Mouse (Mus musculus): ENCODE measurements around the gene Gale. TPM values are rescaled to one million over a fixed set of nuclear protein-coding genes. Genes with fewer than 3 reads are reported as not detected.

Gene Gale
- polyA plus RNA-seq, 1 experiment from 2014 or later = 50.1 TPM

DNA sequence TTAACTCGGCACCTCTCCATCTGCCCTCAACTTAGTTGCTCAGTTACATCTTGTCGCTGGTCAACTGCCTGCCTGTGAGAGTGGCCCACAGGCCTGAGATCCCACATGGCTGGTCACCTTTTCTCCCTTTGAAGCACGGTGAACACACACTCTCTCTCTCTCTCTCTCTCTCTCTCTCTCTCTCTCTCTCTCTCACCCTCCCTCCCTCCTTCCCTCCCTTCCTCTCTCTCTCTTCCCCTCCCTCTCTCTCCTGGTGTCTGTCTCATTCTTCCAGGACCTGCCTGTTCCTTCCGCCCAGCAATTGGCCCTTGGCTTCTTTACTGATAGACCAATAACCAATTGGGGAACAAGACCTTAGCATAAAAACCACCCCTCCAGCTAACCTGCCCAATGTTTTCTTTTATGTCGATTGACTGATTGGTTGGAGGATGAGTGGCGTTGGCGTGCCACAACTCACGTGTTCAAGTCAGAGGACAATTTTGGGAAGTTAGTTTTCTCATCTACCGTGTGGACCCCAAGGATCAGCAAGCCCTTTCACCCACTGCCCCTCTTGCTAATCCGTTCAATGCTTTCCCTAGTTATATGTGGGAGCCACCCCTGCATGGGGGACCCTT, 37.2 kb upstream of the Gale start:
- H3K4me3 ChIP-seq (ENCODE audit: low read length) = no peak overlapping the region
- peaks cover 8% of the 10 kb centered on the region; the same call in 1 of the 2 replicates for H3K36me3 ChIP-seq (ENCODE audit: control insufficient read depth, insufficient read depth, low read length)
- no peaks in the 10 kb centered on the region for H3K9me3 ChIP-seq (ENCODE audit: control insufficient read depth, low read length)
- H3K4me2 ChIP-seq (ENCODE audit: low read length) = no peak overlapping the region
- WGBS = 90% methylated on average over 10 of the region's 10 CpGs
- H3K4me1 ChIP-seq (ENCODE audit: control insufficient read depth, insufficient read depth, low read depth, low read length) = peaks cover 7% of the 10 kb centered on the region
- no peak for ATAC-seq
- H3K9ac ChIP-seq (ENCODE audit: low read depth, low read length) = no peak overlapping the region
- no peak overlapping the region for H3K27ac ChIP-seq (ENCODE audit: low read depth, low read length)
- no peaks in the 10 kb centered on the region for H3K27me3 ChIP-seq (replicated peaks; ENCODE audit: control insufficient read depth, insufficient read depth, low read length)

- Histone ChIP-seq H3K4me3 (ENCODE audit: low read length) (no peak overlapping the region), H3K4me2 (ENCODE audit: low read length) (no peak overlapping the region), H3K9me3 (ENCODE audit: control insufficient read depth, low read length) (no peaks in the 10 kb centered on the region), H3K36me3 (ENCODE audit: control insufficient read depth, insufficient read depth, low read length) (peaks cover 8% of the 10 kb centered on the region; the same call in 1 of the 2 replicates), H3K27me3 (replicated peaks; ENCODE audit: control insufficient read depth, insufficient read depth, low read length) (no peaks in the 10 kb centered on the region), H3K9ac (ENCODE audit: low read depth, low read length) (no peak overlapping the region), H3K27ac (ENCODE audit: low read depth, low read length) (no peak overlapping the region), H3K4me1 (ENCODE audit: control insufficient read depth, insufficient read depth, low read depth, low read length) (peaks cover 2% of the 10 kb centered on the region)
- no peak for ATAC-seq
- 99% methylated on average over 3 of the region's 3 CpGs for WGBS
Measured at GRCm38 (mm10) chr4:135926861-135927260, 36.7 kb upstream of the Gale start.

GRCm38 (mm10) chr4:135928376-135928775, 35.2 kb upstream of the Gale start:
- Histone ChIP-seq H3K36me3 (ENCODE audit: control insufficient read depth, insufficient read depth, low read length) (peaks cover 16% of the 10 kb centered on the region), H3K9me3 (ENCODE audit: control insufficient read depth, low read length) (no peaks in the 10 kb centered on the region), H3K4me3 (ENCODE audit: low read length) (no peak overlapping the region), H3K9ac (ENCODE audit: low read depth, low read length) (no peak overlapping the region), H3K4me1 (ENCODE audit: control insufficient read depth, insufficient read depth, low read depth, low read length) (no peaks in the 10 kb centered on the region), H3K27me3 (replicated peaks; ENCODE audit: control insufficient read depth, insufficient read depth, low read length) (no peaks in the 10 kb centered on the region), H3K4me2 (ENCODE audit: low read length) (no peak overlapping the region), H3K27ac (ENCODE audit: low read depth, low read length) (no peak overlapping the region)
- ATAC-seq = no peak
- 81% methylated on average over 9 of the region's 9 CpGs for WGBS

GRCm38 (mm10) chr4:135929405-135929804, 34.1 kb upstream of the Gale start:
- 93% methylated on average over 5 of the region's 5 CpGs for WGBS
- Histone ChIP-seq H3K4me2 (ENCODE audit: low read length) (no peak overlapping the region), H3K27ac (ENCODE audit: low read depth, low read length) (no peak overlapping the region), H3K9me3 (ENCODE audit: control insufficient read depth, low read length) (no peaks in the 10 kb centered on the region), H3K4me3 (ENCODE audit: low read length) (no peak overlapping the region), H3K27me3 (replicated peaks; ENCODE audit: control insufficient read depth, insufficient read depth, low read length) (no peaks in the 10 kb centered on the region), H3K36me3 (ENCODE audit: control insufficient read depth, insufficient read depth, low read length) (peaks cover 20% of the 10 kb centered on the region), H3K9ac (ENCODE audit: low read depth, low read length) (no peak overlapping the region), H3K4me1 (ENCODE audit: control insufficient read depth, insufficient read depth, low read depth, low read length) (no peaks in the 10 kb centered on the region)
- ATAC-seq = no peak

GRCm38 (mm10) chr4:135929828-135930227, 33.7 kb upstream of the Gale start:
- no peak for ATAC-seq
- Histone ChIP-seq H3K36me3 (ENCODE audit: control insufficient read depth, insufficient read depth, low read length) (peaks cover 22% of the 10 kb centered on the region), H3K27ac (ENCODE audit: low read depth, low read length) (no peak overlapping the region), H3K4me3 (ENCODE audit: low read length) (no peak overlapping the region), H3K4me2 (ENCODE audit: low read length) (no peak overlapping the region), H3K27me3 (replicated peaks; ENCODE audit: control insufficient read depth, insufficient read depth, low read length) (no peaks in the 10 kb centered on the region), H3K9ac (ENCODE audit: low read depth, low read length) (no peak overlapping the region), H3K4me1 (ENCODE audit: control insufficient read depth, insufficient read depth, low read depth, low read length) (no peaks in the 10 kb centered on the region), H3K9me3 (ENCODE audit: control insufficient read depth, low read length) (no peaks in the 10 kb centered on the region)
- WGBS = 93% methylated on average over 9 of the region's 9 CpGs

DNA sequence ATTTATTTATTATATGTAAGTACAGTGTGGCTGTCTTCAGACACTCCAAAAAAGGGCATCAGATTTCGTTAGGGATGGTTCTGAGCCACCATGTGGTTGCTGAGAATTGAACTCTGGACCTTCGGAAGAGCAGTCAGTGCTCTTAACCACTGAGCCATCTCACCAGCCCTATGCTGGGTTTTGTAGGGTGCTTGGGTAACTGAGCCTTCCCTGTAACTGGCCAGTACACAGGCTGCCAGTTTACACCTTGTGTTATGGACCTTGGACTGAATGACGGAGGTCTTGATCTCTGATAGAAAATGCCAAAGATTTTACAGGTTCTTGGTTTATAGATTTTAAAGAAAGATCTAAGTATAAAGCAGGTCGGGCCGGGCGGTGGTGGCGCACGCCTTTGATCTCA, 33.3 kb upstream of the Gale start:
- Histone ChIP-seq H3K9ac (ENCODE audit: low read depth, low read length) (no peak overlapping the region), H3K4me3 (ENCODE audit: low read length) (no peak overlapping the region), H3K36me3 (ENCODE audit: control insufficient read depth, insufficient read depth, low read length) (peaks cover 22% of the 10 kb centered on the region), H3K27ac (ENCODE audit: low read depth, low read length) (no peak overlapping the region), H3K9me3 (ENCODE audit: control insufficient read depth, low read length) (no peaks in the 10 kb centered on the region), H3K4me1 (ENCODE audit: control insufficient read depth, insufficient read depth, low read depth, low read length) (no peaks in the 10 kb centered on the region), H3K4me2 (ENCODE audit: low read length) (no peak overlapping the region), H3K27me3 (replicated peaks; ENCODE audit: control insufficient read depth, insufficient read depth, low read length) (no peaks in the 10 kb centered on the region)
- no peak for ATAC-seq
- 97% methylated on average over 8 of the region's 8 CpGs for whole genome bisulfite sequencing

- Histone ChIP-seq H3K36me3 (ENCODE audit: control insufficient read depth, insufficient read depth, low read length) (peaks cover 14% of the 10 kb centered on the region), H3K4me3 (ENCODE audit: low read length) (no peak overlapping the region), H3K4me2 (ENCODE audit: low read length) (no peak overlapping the region), H3K9me3 (ENCODE audit: control insufficient read depth, low read length) (no peaks in the 10 kb centered on the region), H3K27ac (ENCODE audit: low read depth, low read length) (no peak overlapping the region), H3K4me1 (ENCODE audit: control insufficient read depth, insufficient read depth, low read depth, low read length) (no peaks in the 10 kb centered on the region), H3K27me3 (replicated peaks; ENCODE audit: control insufficient read depth, insufficient read depth, low read length) (no peaks in the 10 kb centered on the region), H3K9ac (ENCODE audit: low read depth, low read length) (no peak overlapping the region)
- WGBS = 73% methylated on average over 5 of the region's 5 CpGs
- ATAC-seq = no peak
Measured at GRCm38 (mm10) chr4:135931832-135932231, 31.7 kb upstream of the Gale start.

DNA sequence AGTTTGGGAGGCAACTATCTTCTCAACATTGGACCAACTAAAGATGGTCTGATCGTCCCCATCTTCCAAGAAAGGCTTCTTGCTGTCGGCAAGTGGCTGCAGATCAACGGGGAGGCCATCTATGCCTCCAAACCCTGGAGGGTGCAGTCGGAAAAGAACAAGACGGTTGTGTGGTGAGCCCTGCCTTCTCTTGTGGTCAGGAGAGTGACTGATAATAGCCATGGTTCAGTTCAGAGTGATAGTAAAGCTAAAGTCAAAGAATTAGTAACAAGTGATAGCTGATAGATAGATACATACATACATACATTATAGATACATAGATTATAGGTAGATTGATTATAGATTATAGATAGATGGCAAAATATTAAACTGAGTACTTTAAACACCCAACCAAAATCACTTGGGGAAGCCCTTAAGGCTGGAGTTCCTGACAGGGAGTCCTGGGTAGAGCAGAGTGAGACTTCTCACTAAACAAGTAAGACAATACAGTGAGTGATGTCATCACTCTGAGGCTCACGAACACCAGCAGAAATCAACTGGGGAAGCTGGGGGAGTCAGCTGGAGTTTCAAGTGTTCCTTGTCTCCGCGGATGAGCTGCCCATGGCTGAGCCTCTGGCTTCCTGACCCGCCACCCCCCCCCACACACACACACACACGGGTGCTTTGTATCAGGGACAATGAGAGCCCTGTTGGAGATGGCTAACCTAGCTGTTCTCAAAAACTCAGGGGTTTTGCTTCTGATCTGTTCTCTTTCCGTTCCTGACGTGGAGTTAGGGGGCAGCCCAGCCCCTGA, 28.6 kb upstream of the Gale start:
- peaks cover 18% of the 10 kb centered on the region for H3K36me3 ChIP-seq (ENCODE audit: control insufficient read depth, insufficient read depth, low read length)
- ATAC-seq = no peak

DNA sequence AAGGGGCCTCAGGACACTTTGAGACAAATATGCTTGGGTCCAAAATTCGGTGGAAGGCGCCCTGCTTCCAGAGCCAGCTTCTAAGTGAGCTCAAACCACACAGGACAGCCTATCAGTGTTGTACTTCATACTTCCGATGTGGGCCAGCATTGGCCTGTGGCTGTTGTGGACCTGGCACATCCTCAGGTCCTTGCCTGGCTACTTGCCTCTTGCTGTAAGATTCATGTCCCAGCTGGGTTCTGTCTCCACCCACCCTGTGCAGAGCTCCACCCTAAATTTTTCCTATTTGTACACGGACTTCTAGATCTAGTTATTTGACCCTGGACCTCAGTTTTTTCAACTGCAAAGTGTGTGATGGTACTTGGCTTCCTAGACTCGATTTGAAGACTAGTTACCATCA, 28.0 kb upstream of the Gale start:
- Histone ChIP-seq H3K36me3 (ENCODE audit: control insufficient read depth, insufficient read depth, low read length) (peaks cover 18% of the 10 kb centered on the region), H3K9ac (ENCODE audit: low read depth, low read length) (no peak overlapping the region)

More for the DNA sequence above, 28.6 kb upstream of the Gale start:
- WGBS = 45% methylated on average over 12 of the region's 12 CpGs
- Histone ChIP-seq H3K9ac (ENCODE audit: low read depth, low read length) (no peak overlapping the region), H3K4me1 (ENCODE audit: control insufficient read depth, insufficient read depth, low read depth, low read length) (no peaks in the 10 kb centered on the region), H3K27me3 (replicated peaks; ENCODE audit: control insufficient read depth, insufficient read depth, low read length) (no peaks in the 10 kb centered on the region), H3K4me2 (ENCODE audit: low read length) (no peak overlapping the region), H3K27ac (ENCODE audit: low read depth, low read length) (no peak overlapping the region), H3K9me3 (ENCODE audit: control insufficient read depth, low read length) (no peaks in the 10 kb centered on the region), H3K4me3 (ENCODE audit: low read length) (no peak overlapping the region)

More for the DNA sequence above, 28.0 kb upstream of the Gale start:
- no peaks in the 10 kb centered on the region for H3K4me1 ChIP-seq (ENCODE audit: control insufficient read depth, insufficient read depth, low read depth, low read length)
- WGBS = 62% methylated on average over 5 of the region's 5 CpGs
- no peak overlapping the region for H3K4me3 ChIP-seq (ENCODE audit: low read length)
- no peaks in the 10 kb centered on the region for H3K9me3 ChIP-seq (ENCODE audit: control insufficient read depth, low read length)
- H3K27ac ChIP-seq (ENCODE audit: low read depth, low read length) = no peak overlapping the region
- no peak overlapping the region for H3K4me2 ChIP-seq (ENCODE audit: low read length)
- no peaks in the 10 kb centered on the region for H3K27me3 ChIP-seq (replicated peaks; ENCODE audit: control insufficient read depth, insufficient read depth, low read length)
- ATAC-seq = no peak

Measured in hindbrain, embryonic 16.5 days (tissue).